Mouse (Mus musculus) right cerebral cortex, postnatal 14 days (tissue): ENCODE measurements around the gene Tcp10c.
"Not testable (repeated sequence)": the region's sequence is repeated elsewhere in the genome, so short reads cannot be mapped to it uniquely, and the experiment has no call there.

Experiments used
- DNase-seq: peaks from one replicate; pipeline ENCODE4 v3.0.0; 2022

Gene Tcp10c

DNA sequence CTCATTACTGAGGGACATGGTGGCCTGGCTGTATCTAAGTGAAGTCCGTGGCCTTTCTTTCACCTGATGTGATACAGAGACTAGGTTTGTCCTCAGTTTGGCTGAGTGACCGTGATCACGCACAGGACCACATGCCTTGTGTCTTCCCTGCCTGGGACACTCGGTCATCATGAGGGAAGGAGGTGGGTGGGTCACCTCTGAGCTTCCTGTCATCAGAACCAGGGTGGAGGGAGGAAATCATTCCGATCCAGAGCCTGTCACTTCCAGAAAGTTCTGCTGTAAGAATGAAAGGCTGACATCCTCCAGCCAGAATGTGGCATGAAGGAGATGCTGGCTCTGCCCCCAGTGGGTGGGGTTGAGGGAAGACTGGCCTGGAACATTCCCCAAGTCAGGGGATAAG, 45.6 kb downstream of the Tcp10c start:
- not testable (repeated sequence) for DNase-seq

DNA sequence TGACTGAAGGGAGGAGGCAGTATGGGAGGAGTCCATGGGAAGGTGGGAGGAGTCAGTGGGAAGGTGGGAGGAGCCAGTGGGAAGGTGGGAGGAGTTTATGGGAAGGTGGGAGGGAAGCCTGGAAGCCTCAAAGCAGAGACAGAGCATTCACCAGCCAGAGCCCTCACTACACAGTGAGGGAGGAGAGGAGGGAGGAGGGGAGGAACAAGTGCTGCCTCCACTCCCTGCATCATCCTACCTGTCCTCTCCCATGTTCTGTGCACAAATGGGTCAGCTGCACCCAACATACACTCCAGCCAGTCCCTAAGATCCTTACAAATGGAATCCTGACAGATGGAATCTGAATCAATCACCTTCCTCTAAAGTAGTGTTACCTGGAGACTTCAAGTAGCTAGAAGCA, 47.7 kb downstream of the Tcp10c start:
- not testable (repeated sequence) for DNase-seq

DNA sequence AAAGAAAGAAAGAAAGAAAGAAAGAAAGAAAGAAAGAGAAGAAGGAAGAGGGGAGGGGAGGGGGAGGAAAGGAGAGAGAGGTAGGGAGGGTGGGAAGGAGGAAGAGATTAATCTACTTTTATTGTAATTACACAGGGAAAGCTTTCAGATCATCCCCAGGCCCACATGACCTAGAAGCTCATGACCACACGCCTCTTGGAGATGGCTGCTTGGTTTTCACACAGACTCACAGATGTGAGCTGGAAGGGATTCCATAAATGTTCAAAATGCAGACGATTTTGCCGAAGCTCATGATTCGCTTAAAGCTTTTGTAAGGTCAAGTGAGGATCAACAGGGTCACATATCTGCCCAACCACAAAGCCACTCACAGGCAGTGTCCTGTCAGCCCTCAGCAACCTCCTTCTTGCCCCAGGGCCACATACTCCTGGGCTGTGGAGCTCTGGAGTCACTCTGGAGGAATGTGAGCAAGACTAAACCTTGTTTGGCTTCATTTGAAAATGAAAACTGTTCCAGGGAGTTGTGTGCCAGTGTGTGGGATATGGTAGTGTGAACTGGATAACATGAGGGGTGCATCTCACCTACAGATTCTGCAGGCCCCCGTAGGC, 49.3 kb downstream of the Tcp10c start:
- DNase-seq = not testable (repeated sequence)

DNA sequence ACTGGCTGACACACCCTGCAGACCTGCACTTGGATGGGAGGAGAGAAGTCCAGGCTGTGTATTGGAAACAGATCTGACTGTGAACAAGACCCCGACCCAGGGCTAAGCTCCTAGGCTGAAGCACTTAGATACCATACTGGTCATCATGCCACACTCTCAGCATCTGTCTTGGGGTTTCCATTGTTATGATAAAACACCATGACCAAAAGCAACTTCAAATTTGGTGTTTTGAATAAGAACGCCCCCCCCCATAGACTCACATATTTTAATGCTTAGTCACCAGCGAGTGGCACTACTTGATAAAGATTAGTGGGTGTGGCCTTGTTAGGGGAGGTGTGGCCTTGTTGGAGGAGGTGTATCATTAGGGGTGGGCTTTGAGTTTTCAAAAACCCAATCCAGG, 51.7 kb downstream of the Tcp10c start:
- DNase-seq = not testable (repeated sequence)

DNA sequence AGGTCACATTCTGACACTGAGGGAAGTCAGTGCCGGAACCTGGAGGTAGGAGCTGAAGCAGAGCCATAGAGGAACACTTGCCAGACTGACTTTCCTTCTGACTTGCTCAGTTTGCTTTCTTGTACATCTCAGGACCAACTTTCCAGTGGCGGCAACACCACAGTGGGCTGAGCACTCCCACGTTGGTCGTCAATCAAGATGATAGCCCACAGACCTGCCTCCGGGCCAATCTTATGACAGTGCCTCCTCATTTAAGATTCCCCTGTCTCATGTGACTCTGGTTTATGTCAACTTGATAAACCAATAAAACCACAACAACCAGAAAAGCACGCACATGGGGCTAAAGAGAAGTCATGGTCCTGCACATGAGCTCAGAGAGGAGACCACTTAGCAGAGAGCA, 52.3 kb downstream of the Tcp10c start:
- DNase-seq = not testable (repeated sequence)

DNA sequence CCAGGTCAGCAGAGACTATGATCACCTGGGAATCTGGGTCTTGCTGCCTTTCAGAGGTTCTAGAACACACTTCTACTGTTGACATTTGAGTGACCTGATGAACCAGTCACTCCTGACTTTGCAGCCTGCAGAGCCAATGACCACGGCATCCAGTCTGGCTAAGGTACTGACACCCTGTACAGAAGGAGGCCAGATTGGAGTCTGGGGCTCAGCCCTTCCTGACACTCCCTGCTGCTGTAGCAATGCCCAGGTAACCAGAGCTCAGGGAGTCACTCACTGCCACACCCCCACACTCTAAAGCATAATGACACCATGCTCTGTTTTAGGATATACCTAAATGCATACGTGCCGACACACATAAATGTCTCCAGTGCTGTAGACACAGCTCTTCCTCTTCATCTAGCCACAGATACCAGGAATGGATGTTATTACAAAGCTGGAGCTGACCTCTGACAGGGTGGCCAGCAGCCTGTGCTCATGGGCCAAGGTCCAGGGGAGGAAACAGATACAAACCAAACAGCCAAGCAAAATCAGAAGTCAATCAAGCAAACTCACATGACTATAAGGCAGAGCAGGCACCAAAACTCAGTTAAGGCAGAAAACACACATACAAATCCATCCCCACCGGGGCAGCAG, 53.4 kb downstream of the Tcp10c start:
- not testable (repeated sequence) for DNase-seq

DNA sequence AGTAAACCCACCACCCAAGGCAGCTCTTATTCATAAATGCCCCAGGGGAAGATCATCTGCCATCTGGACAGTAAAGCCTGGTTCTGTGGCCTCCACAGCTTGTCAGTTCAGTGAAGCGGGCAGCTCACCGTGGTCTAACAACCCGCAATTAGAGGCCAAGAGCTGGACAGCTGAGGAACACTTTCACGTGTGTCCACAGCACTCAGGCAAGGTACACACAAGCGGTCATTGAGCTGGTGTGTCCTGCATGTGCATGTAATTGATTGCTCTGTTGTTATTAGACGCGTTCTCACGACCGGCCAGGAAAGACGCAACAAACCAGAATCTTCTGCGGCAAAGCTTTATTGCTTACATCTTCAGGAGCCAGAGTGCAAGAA, 53.9 kb downstream of the Tcp10c start:
- DNase-seq = not testable (repeated sequence)

DNA sequence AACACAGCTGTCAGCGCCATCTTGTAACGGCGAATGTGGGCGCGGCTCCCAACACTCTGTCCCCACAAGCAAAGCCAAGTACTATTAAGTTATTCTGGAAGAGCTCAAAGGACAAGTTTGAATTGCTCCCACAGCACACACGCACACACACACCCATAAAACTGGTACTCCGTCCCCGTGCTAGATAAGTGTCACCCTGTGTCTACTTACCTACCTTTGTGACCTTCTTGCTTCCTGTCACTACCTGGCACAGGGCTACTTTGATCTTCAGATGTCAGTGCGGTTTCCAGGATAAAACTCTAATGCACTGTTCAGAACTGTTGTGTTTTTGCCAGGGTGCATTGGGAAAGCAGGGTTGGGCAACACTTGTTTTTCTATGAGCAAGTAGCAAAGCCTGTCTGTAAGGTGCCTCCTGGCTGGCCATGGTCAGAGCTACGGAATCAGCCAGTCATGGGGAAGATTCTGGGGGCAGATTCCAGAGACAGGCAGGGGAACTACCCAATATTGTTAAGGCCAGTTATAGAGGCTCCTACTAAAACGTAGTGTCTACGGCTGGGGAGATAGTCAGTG, 66.7 kb downstream of the Tcp10c start:
- not testable (repeated sequence) for DNase-seq

DNA sequence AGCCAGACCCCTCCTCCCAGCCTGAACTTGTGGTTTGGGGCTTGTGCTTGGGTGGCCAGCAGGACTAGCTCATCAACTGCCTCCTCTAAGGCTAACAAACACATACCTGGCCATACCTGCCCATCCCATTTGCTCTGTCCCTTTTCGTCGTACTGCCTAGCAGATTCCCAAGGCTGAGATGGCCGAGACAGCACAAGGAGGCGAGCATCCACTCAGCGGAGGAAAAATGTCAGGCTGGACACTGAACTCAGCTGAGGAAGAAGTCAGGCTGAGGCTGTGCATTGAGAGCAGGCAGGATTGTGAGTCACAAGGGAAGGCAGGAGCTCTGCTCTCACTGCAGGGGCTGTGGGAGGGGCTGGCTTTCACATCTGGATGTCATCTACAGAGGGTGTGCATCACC, 68.3 kb downstream of the Tcp10c start:
- DNase-seq = not testable (repeated sequence)

DNA sequence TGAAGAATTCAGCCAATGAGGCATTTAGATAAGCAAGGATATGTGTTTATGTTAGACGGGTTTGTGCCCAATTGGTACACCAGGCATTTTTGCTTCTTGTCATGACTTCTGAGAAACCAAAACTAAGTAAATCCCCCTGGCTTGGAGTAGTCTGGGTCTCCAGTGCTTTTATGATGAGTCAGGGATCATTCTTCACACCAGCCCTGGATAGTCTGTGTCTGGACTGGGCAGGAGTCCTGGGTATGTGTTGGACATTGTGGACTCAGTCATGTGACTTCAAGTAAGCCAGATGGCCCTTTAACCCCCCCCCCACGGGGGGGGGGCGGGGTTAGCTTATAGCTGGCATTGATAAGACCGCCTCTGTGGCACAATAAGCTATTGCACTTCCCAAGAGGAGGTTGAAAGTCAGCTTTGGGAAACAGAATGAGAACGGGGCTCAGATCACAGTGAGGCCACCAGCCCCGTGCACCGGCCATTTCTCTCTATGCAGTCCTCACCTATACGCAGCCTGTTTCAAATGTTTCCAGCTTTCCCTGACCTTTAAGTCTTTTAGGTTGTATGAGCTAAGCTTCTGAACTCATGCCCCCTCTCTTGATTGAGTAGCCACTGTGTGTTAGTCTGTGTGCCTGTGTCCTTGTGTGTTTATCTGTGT, 69.1 kb downstream of the Tcp10c start:
- not testable (repeated sequence) for DNase-seq

DNA sequence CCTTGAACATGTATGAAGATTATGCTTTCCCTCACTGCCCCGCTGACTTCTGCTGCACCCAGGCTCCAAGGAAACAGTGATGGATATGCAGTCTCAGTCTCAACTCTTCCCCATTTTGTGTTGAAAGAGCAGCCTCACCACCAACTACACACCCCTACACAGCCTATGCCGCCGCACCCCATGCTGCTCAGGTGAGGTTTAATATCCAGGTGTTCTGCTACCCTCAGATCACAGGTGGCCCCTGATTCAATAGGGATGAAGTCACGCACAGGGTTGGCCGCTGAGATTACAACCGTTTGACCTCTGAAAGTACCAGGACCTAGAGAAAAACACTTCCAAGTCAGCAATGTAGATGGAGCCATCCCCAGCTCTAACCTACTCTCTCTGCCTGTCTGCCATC, 69.9 kb downstream of the Tcp10c start:
- DNase-seq = not testable (repeated sequence)

DNA sequence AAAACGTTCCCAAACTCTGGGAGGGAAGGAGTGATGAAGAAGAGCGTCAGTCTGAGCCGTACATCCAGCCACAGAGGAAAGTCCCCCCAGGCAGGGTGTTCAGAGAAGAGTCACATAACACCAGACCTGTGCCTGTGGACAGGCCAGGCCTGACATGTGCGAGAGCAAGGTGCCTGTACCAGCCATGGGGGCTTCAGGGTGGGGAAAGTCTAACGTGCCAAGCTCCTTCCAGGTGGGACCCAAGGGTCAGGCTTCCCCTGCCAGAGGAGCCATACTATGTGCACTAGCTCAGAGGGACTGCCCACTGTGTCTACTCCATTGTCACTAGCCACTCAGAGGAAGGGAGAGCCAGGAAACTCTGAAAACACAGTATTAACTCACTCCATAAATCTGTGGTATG, 71.3 kb downstream of the Tcp10c start:
- DNase-seq = not testable (repeated sequence)

DNA sequence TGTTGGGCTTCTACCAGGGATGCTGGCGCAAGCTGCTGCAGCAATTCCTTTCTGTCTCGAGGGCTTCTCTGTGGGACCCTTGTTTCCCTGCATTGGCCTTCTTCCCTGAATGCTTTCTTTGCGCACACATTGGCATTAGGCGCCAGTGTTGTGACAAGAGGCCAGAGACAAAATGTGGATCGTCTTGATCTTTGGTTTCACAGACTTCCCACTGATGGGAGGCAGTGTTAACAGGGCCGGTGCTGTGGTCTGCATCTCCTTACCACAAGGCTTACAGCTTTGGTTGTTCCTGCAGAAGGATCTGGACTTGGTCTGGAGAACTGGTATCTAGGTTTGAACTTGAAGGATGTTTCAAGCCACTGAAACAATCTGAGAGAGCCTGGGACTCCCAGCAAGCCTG, 72.1 kb downstream of the Tcp10c start:
- not testable (repeated sequence) for DNase-seq
